Mouse (Mus musculus) ZHBTc4 (cell line): Measurements from ENCODE around the gene Garnl3.

Experiments used
- DNase-seq: peaks from one replicate; pipeline ENCODE4 v3.0.0-alpha.2; 2011; ENCODE audit warnings: low read depth, low spot score

Garnl3 gene

GRCm38 (mm10) chr2:33131500-33132092, at the start of gene Garnl3:
Garnl3 (minus strand) TSS chr2:33131654.
- DNase-seq, result peak; percentile 91

GRCm38 (mm10) chr2:33179930-33180630, 48.6 kb upstream of the Garnl3 start:
- DNase-seq, result peak; percentile 20

DNA sequence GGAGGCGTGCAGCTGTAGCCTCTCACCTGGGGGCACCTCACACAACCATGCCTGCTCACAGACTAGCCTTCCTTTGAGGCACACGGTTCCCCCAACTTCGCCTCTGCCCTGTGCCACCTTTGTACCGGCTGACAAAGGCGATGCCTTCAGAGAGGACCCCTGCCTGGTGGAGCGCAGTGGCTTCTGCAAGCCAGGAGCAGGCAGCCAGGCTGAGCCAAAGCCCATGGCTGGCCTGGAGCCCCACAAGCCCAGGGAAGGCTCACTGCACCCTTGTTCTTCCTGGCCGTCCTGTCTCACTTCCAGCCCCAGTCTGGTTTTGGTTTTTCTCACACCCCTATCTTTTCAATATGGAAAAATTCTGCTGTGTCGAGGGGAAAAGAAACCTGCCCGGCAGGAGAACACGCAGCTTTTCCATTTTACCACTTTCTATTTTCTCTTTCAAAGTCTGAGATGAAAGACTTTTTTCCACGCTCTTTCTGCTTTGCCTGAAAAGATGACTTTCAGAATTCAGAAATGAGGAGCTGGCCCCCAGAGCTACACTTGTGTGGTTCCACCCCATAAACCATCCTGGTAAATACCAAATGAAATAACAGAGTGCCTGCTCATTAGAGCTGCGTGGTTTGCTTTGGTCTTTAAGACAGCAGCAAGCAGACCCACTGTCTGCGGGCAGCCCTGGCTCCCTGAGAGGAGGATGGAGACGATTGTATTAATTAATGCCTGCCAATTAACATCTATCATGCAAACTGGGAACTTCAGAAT, 47.9 kb upstream of the Garnl3 start:
- no peak for DNase-seq

GRCm38 (mm10) chr2:33178243-33178932, 46.9 kb upstream of the Garnl3 start:
- DNase-seq, result peak; percentile 16

DNA sequence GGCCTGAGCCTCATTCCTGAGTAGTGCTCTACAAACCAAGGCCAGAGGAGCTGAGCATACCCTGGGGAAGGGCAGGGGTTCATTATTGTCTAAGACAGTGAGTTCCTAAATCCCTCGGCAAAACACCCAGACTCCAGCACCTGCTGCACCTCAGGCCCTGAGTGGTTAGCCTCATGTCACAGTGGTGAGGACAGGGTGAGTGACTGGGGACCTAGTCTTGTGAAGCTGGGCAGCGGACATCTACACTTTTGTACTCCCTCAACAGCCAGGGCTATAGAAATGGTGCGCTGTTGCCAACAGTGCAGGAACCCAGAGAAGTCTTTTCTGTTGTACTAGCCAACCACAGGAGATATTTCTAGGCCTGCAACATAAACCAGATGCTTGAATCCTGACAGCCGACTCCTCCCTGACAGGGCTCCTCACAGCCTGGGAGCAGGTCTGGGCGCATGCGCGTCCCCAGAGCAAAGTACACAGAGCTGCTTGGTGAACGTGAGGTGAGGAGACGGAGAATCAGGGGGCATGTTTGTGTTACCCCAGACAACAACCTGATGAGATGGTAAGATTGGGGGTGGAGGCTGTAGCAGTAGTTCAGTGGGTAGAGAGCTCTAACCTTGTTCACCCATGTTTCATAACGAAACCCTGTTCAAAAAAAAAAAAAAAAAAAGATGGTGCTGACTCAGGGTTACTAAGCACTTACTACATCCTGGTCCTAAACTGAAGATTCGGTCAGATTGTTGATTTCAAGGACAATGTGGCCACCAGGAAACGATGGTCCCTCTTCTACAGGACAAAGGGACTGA, 46.2 kb upstream of the Garnl3 start:
- no peak for DNase-seq

GRCm38 (mm10) chr2:33176921-33177320, 45.5 kb upstream of the Garnl3 start:
- no peak for DNase-seq

GRCm38 (mm10) chr2:33176516-33176915, 45.1 kb upstream of the Garnl3 start:
- DNase-seq, result no peak

DNA sequence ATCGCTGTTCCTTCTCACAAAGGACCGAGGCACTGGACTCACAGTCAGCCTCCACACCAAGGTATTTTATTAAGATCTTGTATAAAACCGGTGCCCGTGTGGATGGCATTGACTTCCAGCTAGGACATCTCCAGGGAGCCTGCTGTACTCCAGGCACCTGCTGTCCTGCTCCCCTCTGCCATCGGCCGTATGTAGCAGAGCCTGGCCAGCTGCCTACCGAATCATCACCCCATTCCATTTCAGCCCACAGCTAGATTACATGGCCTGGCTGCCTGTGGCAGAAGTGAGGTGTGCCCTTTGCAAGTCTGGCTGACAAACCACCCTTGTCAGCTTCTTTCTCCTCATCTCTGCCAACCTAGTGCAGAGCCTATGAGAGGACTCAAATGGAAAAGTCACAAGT, 42.2 kb upstream of the Garnl3 start:
- no peak for DNase-seq

DNA sequence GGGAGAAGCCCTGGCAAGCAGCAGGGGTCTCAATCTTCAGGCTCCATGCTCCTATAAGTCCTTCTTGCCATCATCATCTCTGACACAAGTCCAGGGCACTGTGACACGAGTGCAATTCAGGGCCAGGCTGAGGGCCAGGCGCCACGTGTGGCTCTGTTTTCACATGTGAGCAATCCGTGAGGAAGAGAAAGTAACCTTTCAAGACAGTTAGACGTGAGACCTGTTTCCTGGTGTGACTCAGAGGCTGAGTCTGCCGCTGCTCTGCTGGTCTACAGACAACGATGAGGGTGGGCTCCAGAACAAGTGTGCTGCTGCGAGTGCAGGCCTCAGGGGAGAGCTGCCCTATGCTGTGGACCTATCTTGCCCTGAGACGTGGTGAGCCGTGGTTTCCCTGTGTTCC, 41.7 kb upstream of the Garnl3 start:
- DNase-seq, result no peak

DNA sequence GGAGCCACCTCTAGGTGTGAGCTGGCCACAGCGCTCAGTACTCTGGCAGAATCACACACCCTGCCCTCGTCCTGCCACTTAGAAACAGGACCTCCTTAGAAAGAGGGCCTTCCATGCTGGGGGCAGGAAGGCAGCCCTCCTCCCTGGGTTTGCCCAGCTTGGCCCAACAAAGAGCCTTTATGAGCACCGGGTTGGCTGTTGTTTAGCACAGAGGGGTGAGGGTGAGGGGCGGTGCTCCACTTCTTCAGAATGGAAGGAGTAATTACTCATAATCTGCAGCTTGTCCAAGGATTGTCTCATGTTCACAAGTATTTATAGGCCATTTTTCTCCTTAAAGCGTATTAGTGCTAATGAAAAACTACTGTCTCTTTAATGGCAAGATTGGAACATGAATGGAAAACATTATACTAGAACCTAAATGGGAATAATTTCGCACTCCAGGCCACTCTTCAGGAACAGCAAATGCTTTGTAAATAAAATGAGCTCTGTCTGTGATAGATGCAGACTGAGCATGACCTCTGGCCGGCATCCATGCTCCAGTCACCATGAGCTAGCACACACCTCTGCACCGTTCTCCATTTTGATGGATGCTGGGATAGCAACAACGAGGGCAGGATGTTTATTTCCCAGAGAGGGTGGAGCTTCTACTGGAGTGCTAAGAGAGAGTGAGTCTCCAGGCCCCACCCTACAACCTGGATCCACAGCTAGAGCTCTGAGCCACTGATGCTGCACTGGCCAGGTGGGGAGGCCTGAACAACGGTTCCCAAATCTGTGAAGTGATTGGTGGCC, 39.5 kb upstream of the Garnl3 start:
- DNase-seq, result no peak

DNA sequence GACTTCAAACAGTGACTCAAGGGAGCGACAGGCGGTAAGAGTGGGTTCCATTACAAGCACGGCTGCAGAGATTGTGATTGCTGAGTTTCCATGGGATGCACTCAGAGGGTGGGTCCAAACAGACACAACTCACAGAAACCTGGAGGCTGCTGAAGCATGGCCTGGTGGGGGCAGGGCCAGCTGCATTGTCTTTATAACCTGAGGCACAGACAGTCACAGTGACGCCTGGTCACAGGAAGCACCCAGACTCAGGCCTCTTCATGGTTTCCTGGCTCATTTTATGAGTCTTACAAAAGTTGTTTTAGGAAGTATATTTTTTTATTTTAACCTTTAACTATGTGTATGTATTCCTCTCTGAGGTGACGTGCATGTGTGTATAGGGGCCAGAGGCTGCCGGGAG, 38.0 kb upstream of the Garnl3 start:
- peak; percentile 21 for DNase-seq

DNA sequence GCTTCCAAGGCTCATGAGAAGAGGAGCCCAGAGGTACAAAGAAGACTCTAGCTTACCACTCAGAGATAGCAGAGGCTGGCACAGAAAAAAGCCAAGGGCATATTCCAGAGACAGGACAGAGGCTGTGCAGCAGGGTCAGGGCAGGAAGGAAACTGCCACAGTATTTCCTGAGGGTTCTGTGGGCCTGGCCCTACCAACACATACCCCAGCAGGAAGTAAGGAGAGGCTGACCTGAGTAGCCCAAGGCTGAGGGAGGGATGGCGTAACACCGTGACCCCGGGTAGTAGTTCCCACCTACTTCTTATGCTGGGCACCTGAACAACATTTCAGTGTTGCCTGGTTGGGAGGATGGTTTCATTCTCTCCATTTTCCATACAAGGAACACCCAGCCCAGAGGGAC, 35.6 kb upstream of the Garnl3 start:
- DNase-seq, result no peak

GRCm38 (mm10) chr2:33165710-33166374, 34.4 kb upstream of the Garnl3 start:
- no peak for DNase-seq

GRCm38 (mm10) chr2:33165229-33165628, 33.8 kb upstream of the Garnl3 start:
- no peak for DNase-seq

- no peak for DNase-seq
Measured at GRCm38 (mm10) chr2:33164646-33165045, 33.2 kb upstream of the Garnl3 start.

GRCm38 (mm10) chr2:33162126-33162525, 30.7 kb upstream of the Garnl3 start:
- no peak for DNase-seq

DNA sequence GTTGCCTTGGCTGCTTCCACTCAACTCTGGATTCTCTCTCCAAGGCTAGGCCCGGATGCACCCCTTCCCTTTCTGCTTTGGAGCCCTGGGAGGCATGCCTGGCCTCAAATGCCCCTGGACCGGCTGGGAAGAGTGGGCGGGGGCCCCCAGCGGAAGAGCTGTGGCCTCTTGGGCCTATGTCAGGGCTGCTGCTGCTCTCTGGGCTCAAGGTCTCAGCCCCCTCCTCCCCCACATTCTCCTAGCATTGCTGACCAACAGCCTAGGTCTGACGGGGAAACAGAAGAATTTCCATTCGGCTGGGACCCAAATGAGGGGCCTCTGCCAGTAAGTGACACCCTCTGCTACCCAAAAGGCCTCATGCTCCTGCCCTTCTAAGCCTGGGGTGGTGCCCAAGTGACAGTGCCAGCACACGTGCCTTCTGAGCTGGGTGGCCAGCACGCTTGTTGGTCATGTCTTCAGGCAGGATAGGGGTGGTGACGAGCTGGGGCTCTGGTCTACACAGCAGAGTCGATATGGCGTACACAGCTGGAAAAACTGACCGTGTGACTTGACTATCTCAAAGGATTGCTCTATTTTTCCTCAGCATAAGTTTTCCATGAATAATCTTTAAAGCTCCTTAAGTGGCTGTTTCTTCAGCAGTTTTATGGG, 29.0 kb upstream of the Garnl3 start:
- DNase-seq, result no peak

DNA sequence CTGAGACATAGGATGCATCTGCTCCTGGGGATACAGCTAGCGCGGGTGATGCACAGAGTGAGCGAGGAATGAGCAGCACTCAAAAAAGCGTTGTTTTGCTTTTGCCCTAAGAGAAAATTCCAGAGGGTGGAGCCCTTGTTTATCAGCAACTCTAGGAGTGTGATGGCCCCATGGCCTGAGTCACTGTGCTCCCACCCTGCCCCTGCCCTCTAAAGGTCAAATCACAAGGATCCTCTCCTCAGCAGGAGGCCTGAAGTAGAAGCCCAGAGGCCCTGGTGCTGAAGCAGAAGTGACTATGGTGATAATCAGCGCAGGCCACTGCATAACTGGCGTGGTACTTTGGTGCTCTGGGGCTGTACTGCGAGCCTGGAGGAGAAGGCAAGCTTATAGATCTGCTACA, 28.1 kb upstream of the Garnl3 start:
- peak; percentile 89 for DNase-seq

DNA sequence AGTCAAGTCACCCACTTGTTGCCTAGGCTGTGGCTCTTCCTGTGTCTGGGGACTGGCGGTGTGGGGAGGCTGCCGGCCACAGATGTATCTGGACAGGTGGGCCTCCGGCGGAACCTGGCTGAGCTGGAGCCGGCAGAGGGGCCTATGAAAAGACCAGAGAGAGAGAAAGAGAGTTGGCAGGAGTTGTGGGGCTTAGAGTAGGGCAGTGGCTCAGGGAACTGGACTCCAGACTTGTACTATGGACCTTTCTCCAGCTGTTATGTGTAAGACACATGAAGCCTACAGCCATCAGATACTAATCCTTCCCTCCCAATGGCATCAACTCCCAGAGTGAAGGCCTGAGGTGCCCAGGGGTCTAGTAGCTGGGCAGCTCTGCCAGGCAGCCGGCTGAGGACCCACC, 27.4 kb upstream of the Garnl3 start:
- no peak for DNase-seq
